Mouse (Mus musculus) MEL (cell line): ENCODE data around the gene Gm20388. TPM values are rescaled to one million over a fixed set of nuclear protein-coding genes. Genes with fewer than 3 reads are reported as not detected.

Source experiments
- DNase-seq: peaks from one replicate; pipeline ENCODE4 v3.0.0; 2011; ENCODE audit warnings: low read depth, low spot score
- H3K27ac ChIP-seq: 2 replicates; pipeline ENCODE4 v1.5.1; 2012; ENCODE audit warnings: low read depth, mild to moderate bottlenecking, control low read depth, low read length, moderate library complexity; ENCODE audit not compliant: control insufficient read depth
- H3K27me3 ChIP-seq, 2 experiments: fragments of 150-350 bp in 1 of 2; sonication (generic) in 1 of 2; 2 replicates each; pipeline ENCODE4 v1.6.1; 2012; ENCODE audit warnings: low read length in 2 of 2, mild to moderate bottlenecking in 2 of 2, improper control_type of control experiment in 1 of 2, moderate library complexity in 1 of 2; ENCODE audit not compliant: insufficient read depth in 2 of 2, control insufficient read depth in 1 of 2
- H3K36me3 ChIP-seq, 2 experiments: 2 replicates each; pipeline ENCODE4 v1.6.1; 2012 to 2014; ENCODE audit warnings: low read length in 2 of 2, improper control_type of control experiment in 1 of 2, inconsistent platforms in 1 of 2, mild to moderate bottlenecking in 1 of 2; ENCODE audit not compliant: insufficient read depth in 2 of 2, control insufficient read depth in 1 of 2
- H3K4me1 ChIP-seq, 2 experiments: fragments of 150-350 bp in 1 of 2; sonication (generic) in 1 of 2; 2 replicates each; pipeline ENCODE4 v1.6.1; 2012; ENCODE audit warnings: low read length in 2 of 2, improper control_type of control experiment in 1 of 2, mild to moderate bottlenecking in 1 of 2; ENCODE audit not compliant: insufficient read depth in 2 of 2, control insufficient read depth in 1 of 2
- H3K4me3 ChIP-seq, 2 experiments: fragments of 150-350 bp in 1 of 2; sonication (generic) in 1 of 2; 2 replicates each; pipeline ENCODE4 v1.5.1; 2012; ENCODE audit warnings: low read depth in 2 of 2, low read length in 2 of 2, mild to moderate bottlenecking in 2 of 2, moderate library complexity in 2 of 2, control low read depth in 1 of 2, improper control_type of control experiment in 1 of 2; ENCODE audit not compliant: control insufficient read depth in 1 of 2, insufficient read depth in 1 of 2
- H3K79me2 ChIP-seq: 2 replicates; pipeline ENCODE4 v1.6.1; 2012; ENCODE audit warnings: mild to moderate bottlenecking, low read length, moderate library complexity; ENCODE audit not compliant: control insufficient read depth, poor library complexity, insufficient read depth
- H3K9ac ChIP-seq: 2 replicates; pipeline ENCODE4 v1.6.1; 2012; ENCODE audit warnings: low read depth, mild to moderate bottlenecking, control low read depth, low read length, moderate library complexity; ENCODE audit not compliant: control insufficient read depth, poor library complexity, severe bottlenecking
- H3K9me3 ChIP-seq: fragments of 150-350 bp; sonication (generic); replicated peaks from 2 replicates; pipeline ENCODE4 v1.6.1; 2012; ENCODE audit warnings: mild to moderate bottlenecking, low read length, improper control_type of control experiment, moderate library complexity; ENCODE audit not compliant: insufficient read depth
- CHD1 ChIP-seq: IDR thresholded peaks from 2 replicates; pipeline ENCODE4 v1.6.1; 2012; ENCODE audit warnings: low read depth, mild to moderate bottlenecking, inconsistent platforms, low read length, improper control_type of control experiment
- CHD2 ChIP-seq: IDR thresholded peaks from 2 replicates; pipeline ENCODE4 v1.6.1; 2011; ENCODE audit warnings: low read length, improper control_type of control experiment
- CTCF ChIP-seq, 3 experiments: IDR thresholded peaks in 2 of 3; conservative IDR thresholded peaks in 1 of 3; 2 replicates each; pipeline ENCODE4 v1.5.1; 2011 to 2012; ENCODE audit warnings: low read length in 3 of 3, low read depth in 2 of 3, mild to moderate bottlenecking in 2 of 3, improper control_type of control experiment in 1 of 3, inconsistent platforms in 1 of 3, mixed read lengths in 1 of 3, moderate library complexity in 1 of 3; ENCODE audit not compliant: control insufficient read depth in 1 of 3, insufficient read depth in 1 of 3, poor library complexity in 1 of 3, severe bottlenecking in 1 of 3
- E2F4 ChIP-seq: IDR thresholded peaks from 2 replicates; pipeline ENCODE4 v1.6.1; 2011; ENCODE audit warnings: low read depth, low read length, improper control_type of control experiment, borderline replicate concordance
- ELF1 ChIP-seq: IDR thresholded peaks from 2 replicates; pipeline ENCODE4 v1.6.1; 2014; ENCODE audit warnings: low read depth, mild to moderate bottlenecking, inconsistent platforms, low read length, improper control_type of control experiment, moderate library complexity
- GABPA ChIP-seq: IDR thresholded peaks from 2 replicates; pipeline ENCODE4 v1.6.1; 2012; ENCODE audit warnings: low read depth, mild to moderate bottlenecking, inconsistent platforms, low read length, improper control_type of control experiment, moderate library complexity
- GATA1 ChIP-seq: IDR thresholded peaks from 2 replicates; pipeline ENCODE4 v1.6.1; 2011; ENCODE audit warnings: low read depth, low read length, improper control_type of control experiment
- HCFC1 ChIP-seq: IDR thresholded peaks from 2 replicates; pipeline ENCODE4 v1.6.1; 2012; ENCODE audit warnings: low read depth, mild to moderate bottlenecking, inconsistent platforms, low read length, improper control_type of control experiment, moderate library complexity
- MAX ChIP-seq: IDR thresholded peaks from 2 replicates; pipeline ENCODE4 v1.6.1; 2011; ENCODE audit warnings: low read length, improper control_type of control experiment
- MEF2A ChIP-seq: IDR thresholded peaks from 2 replicates; pipeline ENCODE4 v1.6.1; 2014; ENCODE audit warnings: low read depth, mild to moderate bottlenecking, inconsistent platforms, low read length, improper control_type of control experiment; ENCODE audit not compliant: poor library complexity, insufficient replicate concordance, severe bottlenecking; ENCODE audit errors: extremely low read depth
- MXI1 ChIP-seq: IDR thresholded peaks from 2 replicates; pipeline ENCODE4 v1.6.1; 2011; ENCODE audit warnings: mild to moderate bottlenecking, low read depth, low read length, improper control_type of control experiment
- NELFE ChIP-seq: IDR thresholded peaks from 2 replicates; pipeline ENCODE4 v1.6.1; 2011; ENCODE audit warnings: low read depth, low read length, improper control_type of control experiment
- NRF1 ChIP-seq: IDR thresholded peaks from 2 replicates; pipeline ENCODE4 v1.6.1; 2014; ENCODE audit warnings: low read depth, mild to moderate bottlenecking, inconsistent platforms, low read length, improper control_type of control experiment, moderate library complexity; ENCODE audit not compliant: poor library complexity, insufficient read depth, severe bottlenecking
- POLR2A ChIP-seq, 2 experiments: IDR thresholded peaks; 2 replicates each; pipeline ENCODE4 v1.6.1; 2011 to 2012; ENCODE audit warnings: low read length in 2 of 2, mild to moderate bottlenecking in 2 of 2, control low read depth in 1 of 2, improper control_type of control experiment in 1 of 2, low read depth in 1 of 2, moderate library complexity in 1 of 2; ENCODE audit not compliant: control insufficient read depth in 1 of 2, insufficient read depth in 1 of 2, poor library complexity in 1 of 2
- POLR2AphosphoS2 ChIP-seq: IDR thresholded peaks from 2 replicates; pipeline ENCODE4 v1.6.1; 2011; ENCODE audit warnings: low read length, improper control_type of control experiment
- RCOR1 ChIP-seq: IDR thresholded peaks from 2 replicates; pipeline ENCODE4 v1.6.1; 2012; ENCODE audit warnings: low read depth, mild to moderate bottlenecking, inconsistent platforms, low read length, improper control_type of control experiment
- SMC3 ChIP-seq: IDR thresholded peaks from 2 replicates; pipeline ENCODE4 v1.6.1; 2011; ENCODE audit warnings: low read depth, low read length, improper control_type of control experiment
- TAL1 ChIP-seq: IDR thresholded peaks from 2 replicates; pipeline ENCODE4 v1.6.1; 2012; ENCODE audit warnings: mild to moderate bottlenecking, inconsistent platforms, low read length, moderate library complexity, mixed read lengths
- USF2 ChIP-seq, 2 experiments: IDR thresholded peaks; 2 replicates each; pipeline ENCODE4 v1.6.1; 2011 to 2012; ENCODE audit warnings: improper control_type of control experiment in 2 of 2, low read length in 2 of 2, borderline replicate concordance in 1 of 2, inconsistent platforms in 1 of 2, low read depth in 1 of 2, mild to moderate bottlenecking in 1 of 2; ENCODE audit not compliant: insufficient read depth in 1 of 2
- ZMIZ1 ChIP-seq: IDR thresholded peaks from 2 replicates; pipeline ENCODE4 v1.6.1; 2012; ENCODE audit warnings: low read depth, mild to moderate bottlenecking, inconsistent platforms, low read length, improper control_type of control experiment, moderate library complexity
- ZNF384 ChIP-seq: IDR thresholded peaks from 2 replicates; pipeline ENCODE4 v1.6.1; 2012; ENCODE audit warnings: low read depth, mild to moderate bottlenecking, inconsistent platforms, low read length, improper control_type of control experiment
- polyA plus RNA-seq, 2 experiments: library from polyadenylated mRNA; stranded (reverse) in 1 of 2; unstranded in 1 of 2; fragments of >175 nt in 1 of 2; fragments of >200 nt in 1 of 2; gene quantifications; 2 replicates each; pipeline versions ENCODE4 v1.2.1 to v1.2.4; 2012; ENCODE audit warnings: low replicate concordance in 2 of 2, low read depth in 1 of 2; ENCODE audit not compliant: insufficient read length in 2 of 2, insufficient read depth in 1 of 2, missing spikeins in 1 of 2
- total RNA-seq: library from RNA; depleted of rRNA; stranded (reverse); fragments of 300-350 nt; gene quantifications from 2 replicates; pipeline ENCODE4 v1.2.3, GENCODE M21; 2012

Gm20388 gene
- total and polyA plus RNA-seq, 3 experiments = 11.1 to 17.8 TPM; not detected in 1

- Histone ChIP-seq H3K27me3 (no peaks in the 10 kb centered on the region; a peak in 1 of 4 replicates), H3K9ac (no peak overlapping the region), H3K36me3 (no peaks in the 10 kb centered on the region), H3K4me1 (no peaks in the 10 kb centered on the region), H3K4me3 (no peak overlapping the region), H3K79me2 (no peaks in the 10 kb centered on the region), H3K27ac (no peak overlapping the region), H3K9me3 (no peaks in the 10 kb centered on the region)
- DNase-seq = no peak
- no peak for TF ChIP-seq MEF2A
- TF ChIP-seq MXI1 = no peak
- no peak for TF ChIP-seq SMC3
- TF ChIP-seq NRF1 = no peak
- no peak for TF ChIP-seq GATA1
Observed at GRCm38 (mm10) chr8:121043719-121044440, 1133.2 kb downstream of the Gm20388 start.

GRCm38 (mm10) chr8:121047441-121047840 lies 1136.8 kb downstream of the Gm20388 start:
- Histone ChIP-seq H3K27me3 (no peaks in the 10 kb centered on the region; a peak in 1 of 4 replicates), H3K9ac (no peak overlapping the region)
- TF ChIP-seq ELF1 (no peak), SMC3 (no peak), CTCF (IDR thresholded peaks at IDR 0.05 in 2 of 3, conservative IDR thresholded peaks at IDR 0.05 in 1 of 3; ENCODE audit: control insufficient read depth in 1 of 3, insufficient read depth in 1 of 3, low read depth in 2 of 3, low read length in 3 of 3, poor library complexity in 1 of 3, severe bottlenecking in 1 of 3) (no peak), USF2 (IDR thresholded peaks at IDR 0.05; ENCODE audit: borderline replicate concordance in 1 of 2, insufficient read depth in 1 of 2, low read depth in 1 of 2, low read length in 2 of 2) (no peak), POLR2AphosphoS2 (no peak), E2F4 (no peak), NRF1 (no peak), MAX (no peak), NELFE (no peak), TAL1 (no peak), RCOR1 (no peak), ZMIZ1 (no peak), HCFC1 (no peak), CHD1 (no peak), CHD2 (no peak), GABPA (no peak), ZNF384 (no peak), POLR2A (IDR thresholded peaks at IDR 0.05; ENCODE audit: control insufficient read depth in 1 of 2, insufficient read depth in 1 of 2, low read depth in 1 of 2, low read length in 2 of 2, poor library complexity in 1 of 2) (no peak)

More at GRCm38 (mm10) chr8:121047441-121047840, 1136.8 kb downstream of the Gm20388 start:
- no peak overlapping the region for H3K27ac ChIP-seq
- no peaks in the 10 kb centered on the region for H3K36me3 ChIP-seq
- H3K4me1 ChIP-seq = no peaks in the 10 kb centered on the region
- no peaks in the 10 kb centered on the region for H3K9me3 ChIP-seq
- no peak overlapping the region for H3K4me3 ChIP-seq
- DNase-seq = no peak
- no peaks in the 10 kb centered on the region for H3K79me2 ChIP-seq
